Mouse (Mus musculus) kidney, embryonic 16.5 days (tissue): ENCODE measurements around the gene C8g. TPM values are rescaled to one million over a fixed set of nuclear protein-coding genes. Genes with fewer than 3 reads are reported as not detected.

Source experiments
- ATAC-seq: fragments of 200-750 bp; cut with Nextera tagmentation; 2 replicates; pipeline ENCODE4 v1.8.0; 2017; ENCODE audit warnings: moderate TSS enrichment; ENCODE audit not compliant: low FRiP score, low TSS enrichment
- H3K27ac ChIP-seq: fragments of 300-500 bp; sonication (generic); 2 replicates; pipeline ENCODE4 v1.5.1; 2014; ENCODE audit warnings: low read length
- H3K27me3 ChIP-seq: fragments of 300-500 bp; sonication (generic); 2 replicates; pipeline ENCODE4 v1.6.1; 2014; ENCODE audit warnings: low read length, control low read depth, mixed read lengths; ENCODE audit not compliant: insufficient read depth
- H3K36me3 ChIP-seq: fragments of 300-500 bp; sonication (generic); 2 replicates; pipeline ENCODE4 v1.6.1; 2014; ENCODE audit warnings: low read length, control low read depth, mixed read lengths; ENCODE audit not compliant: insufficient read depth
- H3K4me1 ChIP-seq: fragments of 300-500 bp; sonication (generic); 2 replicates; pipeline ENCODE4 v1.6.1; 2014; ENCODE audit warnings: low read length, control low read depth, mixed read lengths; ENCODE audit not compliant: insufficient read depth
- H3K4me2 ChIP-seq: fragments of 300-500 bp; sonication (generic); replicated peaks from 2 replicates; pipeline ENCODE4 v1.6.1; 2014; ENCODE audit warnings: low read depth, low read length
- H3K4me3 ChIP-seq: fragments of 300-500 bp; sonication (generic); 2 replicates; pipeline ENCODE4 v1.5.1; 2014; ENCODE audit warnings: mild to moderate bottlenecking, low read length
- H3K9ac ChIP-seq: fragments of 300-500 bp; sonication (generic); replicated peaks from 2 replicates; pipeline ENCODE4 v1.6.1; 2014; ENCODE audit warnings: low read length
- H3K9me3 ChIP-seq: fragments of 300-500 bp; sonication (generic); 2 replicates; pipeline ENCODE4 v1.6.1; 2016; ENCODE audit warnings: low read length, control low read depth
- WGBS: fragments of 180-500 bp; shearing (Covaris S2); extraction: QIAGEN DNeasy Blood & Tissue Kit; methylation state at CpG from one replicate; pipeline ENCODE4 v1.1.7; 2014; 5-methylcytosine and 5-hydroxymethylcytosine counted together
- polyA plus RNA-seq: library from polyadenylated mRNA; unstranded; fragments of >200 nt; fragmentation: Nextera tagmentation; extraction: Ambion mirVana; gene quantifications from 2 replicates; pipeline ENCODE4 v1.2.1, GENCODE M21; 2015

The C8g gene
- polyA plus RNA-seq, 1 experiment from 2014 or later: 9.5 TPM

DNA sequence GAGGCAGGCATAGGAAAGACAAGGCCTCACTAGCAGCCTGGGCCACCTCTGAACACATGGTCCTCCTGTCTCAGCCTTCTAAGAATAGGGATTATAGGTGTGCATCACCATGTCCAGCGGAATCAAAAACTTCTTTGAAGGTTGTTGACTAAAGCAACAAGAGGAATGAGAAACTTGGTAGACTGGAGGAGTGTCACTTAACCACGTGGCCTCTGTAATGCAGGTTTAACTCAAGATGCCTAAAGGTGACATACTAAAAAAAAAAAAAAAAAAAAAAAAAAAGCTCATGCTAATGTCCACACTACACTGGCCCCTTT is 33.3 kb upstream of the C8g start:
- Histone ChIP-seq H3K27ac (no peak overlapping the region), H3K36me3 (peaks cover 58% of the 10 kb centered on the region), H3K9ac (no peak overlapping the region), H3K4me1 (no peaks in the 10 kb centered on the region; the same call in 1 of the 2 replicates), H3K9me3 (no peaks in the 10 kb centered on the region), H3K4me2 (no peak overlapping the region), H3K4me3 (no peak overlapping the region), H3K27me3 (no peaks in the 10 kb centered on the region)
- 94% methylated on average over 2 of the region's 2 CpGs for WGBS
- no peak for ATAC-seq

DNA sequence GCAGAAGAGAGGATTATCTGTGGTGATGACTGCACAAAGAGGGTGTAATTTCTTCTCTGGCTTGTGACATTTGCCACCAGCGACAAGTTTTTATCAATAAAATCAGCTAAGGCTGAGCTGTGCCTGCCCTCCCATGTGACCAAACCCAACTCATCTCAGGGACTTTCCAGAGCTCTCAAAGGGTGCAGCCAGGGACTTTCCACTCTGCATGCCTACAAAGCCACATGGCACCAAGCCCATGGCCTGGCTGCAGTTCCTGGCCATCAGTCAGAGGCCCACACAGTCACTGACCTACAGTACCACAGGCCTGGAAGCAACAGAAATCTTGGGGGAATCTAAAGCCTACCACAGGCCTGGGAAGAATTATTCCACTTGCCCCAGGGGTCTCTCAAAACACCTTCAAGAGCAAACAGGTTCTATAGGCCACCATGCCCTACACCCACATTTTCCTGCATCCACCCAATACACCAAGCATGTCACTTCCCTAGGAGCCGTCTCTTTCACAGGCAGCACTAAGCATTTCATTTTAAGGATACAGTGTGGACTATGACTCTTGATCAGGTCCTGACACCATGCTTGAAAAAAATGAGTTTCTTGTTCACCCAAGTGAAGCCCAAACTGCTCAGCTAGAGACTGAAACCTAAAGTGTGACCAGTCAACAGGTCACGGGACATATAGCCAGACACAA is 32.8 kb upstream of the C8g start:
- WGBS: 80% methylated on average over 3 of the region's 3 CpGs
- ATAC-seq: no peak
- no peak overlapping the region for H3K27ac ChIP-seq
- no peak overlapping the region for H3K9ac ChIP-seq
- peaks cover 62% of the 10 kb centered on the region for H3K36me3 ChIP-seq
- no peaks in the 10 kb centered on the region for H3K9me3 ChIP-seq
- H3K27me3 ChIP-seq: no peaks in the 10 kb centered on the region
- H3K4me2 ChIP-seq: no peak overlapping the region
- H3K4me1 ChIP-seq: no peaks in the 10 kb centered on the region
- no peak overlapping the region for H3K4me3 ChIP-seq

DNA sequence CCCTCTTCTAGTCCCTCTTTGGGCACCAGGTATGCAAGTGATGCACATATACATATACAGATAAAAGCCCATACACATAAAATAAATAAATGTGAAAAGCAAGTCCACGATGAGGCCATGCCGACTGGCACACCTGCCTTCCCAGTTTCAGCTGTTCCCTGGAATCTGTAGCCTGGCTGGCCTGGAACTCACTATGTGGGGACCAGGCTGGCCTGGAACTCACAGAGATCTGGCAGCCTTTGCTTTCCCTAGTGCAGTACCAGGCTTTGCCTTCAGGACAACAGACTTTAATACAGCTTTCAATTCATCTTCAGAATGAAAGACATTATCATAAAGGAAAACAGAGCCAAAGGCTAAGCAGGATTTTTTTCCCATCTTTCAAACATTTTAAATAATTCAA is 32.2 kb upstream of the C8g start:
- no peak for ATAC-seq
- H3K36me3 ChIP-seq: peaks cover 67% of the 10 kb centered on the region
- no peaks in the 10 kb centered on the region for H3K27me3 ChIP-seq
- WGBS: 89% methylated on average over 2 of the region's 2 CpGs
- no peak overlapping the region for H3K4me3 ChIP-seq
- H3K9me3 ChIP-seq: no peaks in the 10 kb centered on the region
- no peak overlapping the region for H3K4me2 ChIP-seq
- H3K27ac ChIP-seq: no peak overlapping the region
- H3K9ac ChIP-seq: no peak overlapping the region
- H3K4me1 ChIP-seq: no peaks in the 10 kb centered on the region

DNA sequence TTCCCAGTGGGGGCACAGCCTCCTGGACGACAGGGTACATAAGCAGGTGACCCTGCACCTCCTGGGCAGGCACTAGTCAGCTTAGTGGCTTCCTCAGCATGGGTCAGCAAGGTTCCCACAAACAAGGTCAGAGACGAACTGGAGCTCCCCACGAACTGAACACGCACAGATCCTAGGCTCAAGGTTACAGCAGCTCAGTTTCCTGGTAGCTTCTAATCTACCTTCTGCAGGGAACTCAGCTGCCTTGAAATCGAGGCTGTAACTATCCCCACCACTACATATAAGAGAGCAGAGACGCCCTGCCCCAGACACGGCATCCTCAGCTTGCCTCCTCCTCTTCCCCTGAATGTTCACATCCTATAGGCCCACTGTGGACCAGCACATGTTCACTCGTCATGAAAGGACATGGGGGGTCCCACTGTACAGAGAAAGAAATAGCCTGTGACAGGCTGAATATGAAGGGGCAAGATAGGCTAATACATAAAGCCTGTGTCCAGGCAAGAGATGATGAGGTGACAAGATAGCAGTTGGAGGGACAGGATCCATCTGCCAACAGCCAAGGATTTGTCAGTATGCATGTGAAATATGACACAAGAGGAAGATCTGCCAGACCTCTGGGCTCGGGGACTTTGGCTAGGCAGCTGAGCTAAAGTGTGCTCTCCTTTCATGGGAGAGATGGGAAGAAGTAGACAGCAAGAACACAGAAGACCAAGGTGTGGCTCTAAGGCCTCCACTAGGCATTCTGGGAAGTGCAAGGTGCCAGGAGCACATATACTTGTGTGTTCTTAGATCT is 25.2 kb upstream of the C8g start:
- Histone ChIP-seq H3K36me3 (peaks cover 80% of the 10 kb centered on the region), H3K27ac (no peak overlapping the region), H3K9ac (no peak overlapping the region), H3K9me3 (no peaks in the 10 kb centered on the region), H3K4me1 (no peaks in the 10 kb centered on the region), H3K4me3 (no peak overlapping the region), H3K4me2 (no peak overlapping the region), H3K27me3 (no peaks in the 10 kb centered on the region)
- ATAC-seq: no peak
- 86% methylated on average over 9 of the region's 9 CpGs for WGBS

DNA sequence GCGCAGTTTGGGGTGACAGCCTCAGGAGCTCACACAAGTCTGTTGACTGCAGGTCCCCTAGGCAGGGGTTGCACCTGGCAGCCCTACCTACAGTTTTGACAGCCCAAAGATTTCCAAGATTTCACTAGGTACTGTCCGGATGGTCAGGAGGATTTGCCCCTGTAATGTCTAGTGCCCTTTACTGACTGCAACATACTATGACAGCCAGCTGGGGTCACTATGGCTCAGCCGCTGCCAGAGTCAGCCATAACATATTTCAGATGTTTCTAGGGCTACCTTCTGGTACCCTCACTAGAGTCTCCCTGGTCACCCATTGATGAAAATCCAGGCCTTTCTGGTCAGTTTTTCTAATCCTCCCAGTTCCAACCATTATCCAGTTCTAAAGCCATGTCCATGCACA is 8.4 kb upstream of the C8g start:
- H3K9ac ChIP-seq: no peak overlapping the region
- H3K4me1 ChIP-seq: no peaks in the 10 kb centered on the region
- peaks cover 5% of the 10 kb centered on the region; the same call in 1 of the 2 replicates for H3K36me3 ChIP-seq
- H3K4me3 ChIP-seq: no peak overlapping the region
- 69% methylated on average over 3 of the region's 3 CpGs for WGBS
- H3K27me3 ChIP-seq: no peaks in the 10 kb centered on the region
- no peak overlapping the region for H3K4me2 ChIP-seq
- no peaks in the 10 kb centered on the region for H3K9me3 ChIP-seq
- ATAC-seq: no peak
- H3K27ac ChIP-seq: no peak overlapping the region

DNA sequence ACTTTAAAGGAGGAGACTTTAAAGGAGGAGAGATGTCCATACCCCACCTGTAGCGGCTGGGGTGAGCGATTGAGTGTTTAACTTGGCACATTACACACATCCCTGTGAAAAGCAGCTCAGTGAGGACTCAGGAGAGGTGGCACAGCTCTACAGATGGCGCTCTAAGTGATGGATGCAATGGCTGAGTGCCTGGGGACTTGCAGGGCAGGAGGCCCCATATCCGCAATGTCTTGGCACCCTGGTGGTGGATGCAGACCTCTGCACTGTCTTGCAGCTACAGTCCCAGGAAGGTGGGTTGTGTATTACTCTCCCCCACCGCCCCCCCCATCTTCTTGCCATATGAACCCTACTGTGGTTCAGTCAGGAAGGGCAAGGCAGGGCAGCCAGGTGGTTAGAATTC is 5.4 kb upstream of the C8g start:
- no peak overlapping the region for H3K4me3 ChIP-seq
- WGBS: 35% methylated on average over 5 of the region's 5 CpGs
- H3K9ac ChIP-seq: no peak overlapping the region
- no peaks in the 10 kb centered on the region for H3K27me3 ChIP-seq
- peaks cover 24% of the 10 kb centered on the region for H3K36me3 ChIP-seq
- ATAC-seq: peak; percentile 60; the same call in 1 of the 2 replicates
- no peak overlapping the region for H3K27ac ChIP-seq
- peaks cover 3% of the 10 kb centered on the region for H3K4me1 ChIP-seq
- no peaks in the 10 kb centered on the region for H3K9me3 ChIP-seq
- no peak overlapping the region for H3K4me2 ChIP-seq

DNA sequence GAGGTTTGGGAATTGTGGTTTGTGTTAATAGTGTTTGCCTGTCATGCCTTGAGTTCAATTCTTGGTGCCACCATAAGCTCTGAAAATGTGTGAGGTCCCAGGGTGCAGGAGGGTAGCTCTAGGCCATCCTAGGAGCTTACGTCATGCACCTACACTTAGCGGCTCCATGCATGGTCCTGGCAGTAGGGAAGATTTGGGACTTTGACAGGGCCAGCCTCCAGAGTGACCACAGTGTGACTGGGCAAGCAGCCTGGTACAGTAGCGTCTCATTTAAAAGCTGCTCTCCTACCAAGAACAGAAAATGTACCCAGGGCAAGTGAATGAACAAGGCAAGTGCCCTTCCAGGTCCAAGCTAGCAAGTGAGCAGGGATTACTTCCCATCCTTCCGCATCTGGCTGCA is 4.3 kb upstream of the C8g start:
- 95% methylated on average over 4 of the region's 4 CpGs for WGBS
- H3K9ac ChIP-seq: no peak overlapping the region
- peaks cover 11% of the 10 kb centered on the region for H3K4me1 ChIP-seq

DNA sequence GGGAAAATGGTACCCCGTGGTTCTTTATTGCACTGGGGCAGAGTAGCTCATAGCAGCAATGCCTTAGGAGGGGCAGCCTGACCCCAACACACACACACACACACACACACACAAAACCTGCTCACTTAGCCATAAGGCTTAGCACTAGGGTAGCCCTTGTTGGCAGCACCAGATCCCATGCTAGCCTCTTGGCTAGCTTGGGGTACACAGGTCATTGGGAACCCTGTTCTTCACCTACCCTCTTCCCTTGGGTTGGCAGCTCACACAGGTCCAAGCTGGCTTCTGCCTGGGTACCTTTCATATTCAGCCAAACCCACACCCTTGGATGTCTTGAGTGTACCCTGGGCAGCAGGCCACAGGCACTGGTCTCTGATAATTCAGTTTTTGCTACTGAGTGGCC is 3.5 kb upstream of the C8g start:
- Histone ChIP-seq H3K4me2 (no peak overlapping the region), H3K36me3 (peaks cover 24% of the 10 kb centered on the region), H3K27me3 (no peaks in the 10 kb centered on the region), H3K4me1 (peaks cover 14% of the 10 kb centered on the region), H3K27ac (no peak overlapping the region), H3K9ac (no peak overlapping the region), H3K4me3 (no peak overlapping the region), H3K9me3 (no peaks in the 10 kb centered on the region)
- ATAC-seq: no peak
- WGBS: 89% methylated on average over 1 of the region's 1 CpGs

More for the DNA sequence above, 4.3 kb upstream of the C8g start:
- peaks cover 24% of the 10 kb centered on the region for H3K36me3 ChIP-seq
- no peaks in the 10 kb centered on the region for H3K27me3 ChIP-seq
- no peaks in the 10 kb centered on the region for H3K9me3 ChIP-seq
- H3K4me2 ChIP-seq: no peak overlapping the region
- H3K27ac ChIP-seq: no peak overlapping the region
- H3K4me3 ChIP-seq: no peak overlapping the region
- ATAC-seq: no peak

DNA sequence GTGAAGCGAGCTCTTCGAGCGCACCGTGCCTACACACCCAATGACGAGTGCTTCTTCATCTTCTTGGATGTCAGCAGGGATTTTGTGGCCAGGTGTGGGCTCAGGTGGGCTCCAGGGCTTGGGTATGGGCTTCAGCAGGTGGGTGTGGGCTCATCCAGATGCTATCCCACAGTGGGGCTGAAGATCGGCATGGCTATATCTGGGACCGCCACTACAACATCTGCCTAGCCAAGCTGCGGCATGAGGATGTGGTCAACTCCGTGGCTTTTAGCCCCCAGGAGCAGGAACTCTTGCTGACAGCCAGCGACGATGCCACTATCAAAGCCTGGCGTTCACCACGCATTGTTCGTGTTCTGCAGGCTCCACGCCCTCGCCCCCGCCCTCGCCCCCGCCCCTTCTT is 3.0 kb upstream of the C8g start:
- H3K36me3 ChIP-seq: peaks cover 24% of the 10 kb centered on the region
- H3K27ac ChIP-seq: no peak overlapping the region
- H3K4me3 ChIP-seq: no peak overlapping the region
- H3K9ac ChIP-seq: no peak overlapping the region
- ATAC-seq: no peak
- H3K4me1 ChIP-seq: peaks cover 14% of the 10 kb centered on the region
- H3K4me2 ChIP-seq: no peak overlapping the region
- no peaks in the 10 kb centered on the region for H3K27me3 ChIP-seq
- 96% methylated on average over 15 of the region's 19 CpGs for WGBS
- H3K9me3 ChIP-seq: no peaks in the 10 kb centered on the region

DNA sequence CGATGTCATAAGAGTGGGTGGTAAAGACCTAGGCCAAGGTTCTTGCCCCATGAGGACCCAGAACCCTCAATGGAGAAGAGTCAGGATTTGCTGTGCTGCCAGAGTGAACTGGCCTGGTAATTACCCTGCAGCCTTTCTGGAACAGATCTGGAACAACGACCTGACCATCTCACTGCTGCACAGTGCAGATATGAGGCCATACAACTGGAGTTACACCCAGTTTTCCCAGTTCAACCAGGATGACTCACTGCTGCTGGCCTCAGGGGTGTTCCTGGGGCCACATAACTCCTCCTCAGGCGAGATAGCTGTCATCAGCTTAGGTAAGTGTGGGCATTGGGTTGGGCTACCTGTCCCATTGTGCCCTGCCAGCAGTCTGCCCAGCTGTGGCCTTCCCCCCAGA is 1.2 kb upstream of the C8g start:
- Histone ChIP-seq H3K27me3 (no peaks in the 10 kb centered on the region), H3K4me3 (no peak overlapping the region), H3K9ac (no peak overlapping the region), H3K27ac (no peak overlapping the region), H3K9me3 (no peaks in the 10 kb centered on the region), H3K4me2 (no peak overlapping the region), H3K4me1 (peaks cover 14% of the 10 kb centered on the region), H3K36me3 (peaks cover 24% of the 10 kb centered on the region)
- 81% methylated on average over 3 of the region's 3 CpGs for WGBS
- ATAC-seq: no peak
